Mouse (Mus musculus) T-helper 17 cell (primary cell): Measurements from ENCODE around the gene Xntrpc.

Experiments
- in situ Hi-C, 2 experiments: fragments of 300-600 bp; cut with MboI, MseI; formaldehyde crosslinking; loops; 1 replicate in 1 of 2; 2 replicates in 1 of 2; pipeline ENCODE4 v1.15.1; 2025; ENCODE audit warnings: high pct_unique_total_duplicates in 2 of 2

Gene Xntrpc

DNA sequence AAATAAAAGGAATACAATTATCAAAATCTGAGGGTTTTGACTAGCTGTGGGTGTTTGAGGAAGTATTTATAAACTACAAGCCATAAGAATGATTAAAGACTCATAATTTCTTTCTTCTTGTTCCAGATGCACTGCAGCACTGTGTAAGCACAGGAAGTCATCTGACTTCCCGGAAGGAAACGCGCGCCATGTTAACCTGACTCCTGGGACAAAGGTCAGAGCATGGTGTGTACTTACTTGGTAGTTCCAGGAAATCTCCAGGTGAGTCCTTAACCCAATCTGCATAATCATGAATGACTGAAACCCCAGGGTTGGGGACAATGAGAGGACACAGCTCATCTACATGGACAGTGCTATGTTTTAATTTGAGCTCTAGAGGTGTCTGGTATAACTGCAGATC lies 66.9 kb downstream of the Xntrpc start:
- in situ Hi-C loops, result no loop called here

DNA sequence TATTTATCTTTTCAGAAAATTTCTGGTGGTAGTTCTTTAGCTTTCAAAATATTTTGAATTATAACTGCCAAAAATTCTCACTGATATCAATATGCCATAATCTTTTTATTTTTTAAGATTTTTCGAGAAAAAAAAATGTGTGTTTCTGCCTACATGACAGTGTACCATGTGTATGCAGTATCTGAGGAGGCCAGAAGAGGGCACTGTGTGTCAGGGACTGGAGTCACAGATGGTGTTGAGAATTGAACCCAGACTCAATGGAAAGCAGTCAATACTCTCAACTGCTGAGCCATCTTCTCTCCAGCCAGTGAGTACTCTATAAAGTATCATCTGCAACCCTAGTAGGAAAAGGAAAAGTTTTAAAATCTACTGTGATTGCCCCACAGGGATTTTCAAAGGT lies 72.0 kb downstream of the Xntrpc start:
- in situ Hi-C loops, result loop anchor here in 1 of 2 experiments (5.0 kb wide), 1 partner anchor 325 kb away; no protein-coding TSS in a partner anchor

DNA sequence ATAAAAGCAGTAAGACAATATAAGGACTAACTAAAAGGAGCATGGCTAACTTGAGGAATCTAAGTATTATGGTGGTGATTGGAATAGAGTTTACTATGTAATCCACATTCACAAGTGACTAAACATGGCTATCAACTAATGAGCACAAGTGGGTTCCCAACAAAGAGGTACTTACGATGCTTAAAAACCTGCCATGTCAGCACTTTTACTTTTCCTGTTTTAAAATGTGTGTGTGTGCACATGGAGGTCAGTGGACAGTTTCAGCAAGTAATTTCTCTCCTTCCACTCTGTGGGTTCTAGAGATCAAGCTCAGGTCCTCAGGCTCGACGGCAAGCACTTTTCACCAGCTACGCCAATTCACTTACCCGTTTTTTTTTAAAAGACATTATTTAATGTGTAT lies 72.4 kb downstream of the Xntrpc start:
- in situ Hi-C loops, result loop anchor here in 1 of 2 experiments (5.0 kb wide), 1 partner anchor 324 kb away; no protein-coding TSS in a partner anchor
